Mouse (Mus musculus): Measurements from ENCODE around the gene Stk4. TPM values are rescaled to one million over a fixed set of nuclear protein-coding genes. Genes with fewer than 3 reads are reported as not detected.

The Stk4 gene
- polyA plus RNA-seq, 2 experiments: 16.1 to 23.2 TPM

DNA sequence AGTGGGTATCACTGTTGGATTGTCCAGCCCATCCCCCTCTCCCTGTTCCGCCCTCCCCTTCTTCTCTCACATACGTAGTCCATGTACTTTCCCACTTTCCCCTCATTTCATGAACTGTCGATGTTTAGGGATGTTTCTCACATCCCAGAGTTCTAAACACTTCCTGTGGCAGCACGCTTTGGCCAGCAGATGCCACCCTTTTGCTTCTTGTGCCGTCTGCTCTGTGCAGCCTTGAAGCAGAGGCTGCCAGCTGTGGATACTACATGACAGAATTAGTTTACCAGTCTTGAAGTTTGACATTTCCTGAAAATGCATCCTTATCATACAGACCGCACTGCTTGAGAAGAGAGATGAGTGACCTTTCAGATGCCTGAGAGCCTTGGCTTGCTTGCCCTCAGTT is 64.4 kb downstream of the Stk4 start:
- no peaks in the 10 kb centered on the region for H3K27me3 ChIP-seq (ENCODE audit: control insufficient read depth, insufficient read depth, low read length)
- no peak for ATAC-seq (ENCODE audit: low FRiP score, low read depth)
- H3K9ac ChIP-seq (ENCODE audit: low read depth, low read length, severe bottlenecking): no peak overlapping the region
- peaks cover 28% of the 10 kb centered on the region for H3K4me1 ChIP-seq (ENCODE audit: control insufficient read depth, insufficient read depth, low read length)
- no peak overlapping the region for H3K4me2 ChIP-seq (replicated peaks; ENCODE audit: low read depth, low read length, severe bottlenecking)
- no peak overlapping the region for H3K4me3 ChIP-seq (replicated peaks; ENCODE audit: low read length)
- no peaks in the 10 kb centered on the region for H3K9me3 ChIP-seq (ENCODE audit: control insufficient read depth, low read length)
- WGBS: 66% methylated on average over 6 of the region's 6 CpGs
- no peak for DNase-seq (ENCODE audit: low spot score)
- TF ChIP-seq POLR2A (IDR thresholded peaks at IDR 0.05; ENCODE audit: borderline replicate concordance, extremely low read depth, insufficient read depth, insufficient read length): no peak
- no peak overlapping the region for H3K27ac ChIP-seq (replicated peaks; ENCODE audit: low read depth, low read length)
- H3K36me3 ChIP-seq (ENCODE audit: control insufficient read depth, insufficient read depth, low read length): peaks cover 8% of the 10 kb centered on the region

DNA sequence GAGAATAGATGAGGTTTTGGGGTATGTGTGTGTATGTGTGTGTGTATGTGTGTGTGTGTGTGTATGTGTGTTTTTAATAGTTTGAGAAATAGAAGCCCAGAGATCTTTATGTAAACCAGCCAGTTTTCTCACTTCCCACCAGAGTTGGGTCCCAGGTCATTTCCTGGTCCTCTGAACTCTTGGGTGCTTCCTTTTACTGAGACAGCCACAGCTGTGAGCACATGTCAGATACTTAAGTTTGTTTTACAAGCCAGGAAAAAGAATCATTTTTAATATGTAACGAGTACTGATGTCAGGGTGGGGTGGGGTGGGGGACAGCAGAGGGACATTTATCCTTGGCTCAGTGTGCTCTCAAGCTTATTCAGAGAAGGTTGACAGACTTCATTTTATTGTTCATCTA is 65.2 kb downstream of the Stk4 start:
- Histone ChIP-seq H3K27me3 (ENCODE audit: control insufficient read depth, insufficient read depth, low read length) (no peaks in the 10 kb centered on the region), H3K4me3 (replicated peaks; ENCODE audit: low read length) (no peak overlapping the region), H3K27ac (replicated peaks; ENCODE audit: low read depth, low read length) (no peak overlapping the region), H3K4me2 (replicated peaks; ENCODE audit: low read depth, low read length, severe bottlenecking) (no peak overlapping the region), H3K36me3 (ENCODE audit: control insufficient read depth, insufficient read depth, low read length) (peaks cover 10% of the 10 kb centered on the region), H3K4me1 (ENCODE audit: control insufficient read depth, insufficient read depth, low read length) (peaks cover 32% of the 10 kb centered on the region), H3K9ac (ENCODE audit: low read depth, low read length, severe bottlenecking) (no peak overlapping the region), H3K9me3 (ENCODE audit: control insufficient read depth, low read length) (no peaks in the 10 kb centered on the region)
- WGBS: 79% methylated on average over 1 of the region's 1 CpGs
- no peak for TF ChIP-seq POLR2A (IDR thresholded peaks at IDR 0.05; ENCODE audit: borderline replicate concordance, extremely low read depth, insufficient read depth, insufficient read length)
- no peak for ATAC-seq (ENCODE audit: low FRiP score, low read depth)
- DNase-seq (ENCODE audit: low spot score): no peak

GRCm38 (mm10) chr2:164136393-164136792 is 66.3 kb downstream of the Stk4 start:
- ATAC-seq (ENCODE audit: low FRiP score, low read depth) (no peak), DNase-seq (ENCODE audit: low spot score) (no peak)
- H3K27me3 ChIP-seq (ENCODE audit: control insufficient read depth, insufficient read depth, low read length): no peaks in the 10 kb centered on the region
- H3K4me1 ChIP-seq (ENCODE audit: control insufficient read depth, insufficient read depth, low read length): peaks cover 41% of the 10 kb centered on the region
- no peak overlapping the region for H3K4me3 ChIP-seq (replicated peaks; ENCODE audit: low read length)
- TF ChIP-seq POLR2A (IDR thresholded peaks at IDR 0.05; ENCODE audit: borderline replicate concordance, extremely low read depth, insufficient read depth, insufficient read length): no peak
- WGBS: 32% methylated on average over 2 of the region's 2 CpGs
- no peaks in the 10 kb centered on the region for H3K9me3 ChIP-seq (ENCODE audit: control insufficient read depth, low read length)
- 0 out of 2 replicates have a peak overlapping the region, but pooled peaks have one; percentile 81 for H3K27ac ChIP-seq (replicated peaks; ENCODE audit: low read depth, low read length)
- no peak overlapping the region for H3K4me2 ChIP-seq (replicated peaks; ENCODE audit: low read depth, low read length, severe bottlenecking)
- H3K9ac ChIP-seq (ENCODE audit: low read depth, low read length, severe bottlenecking): no peak overlapping the region
- H3K36me3 ChIP-seq (ENCODE audit: control insufficient read depth, insufficient read depth, low read length): peaks cover 2% of the 10 kb centered on the region; the same call in 1 of the 2 replicates

DNA sequence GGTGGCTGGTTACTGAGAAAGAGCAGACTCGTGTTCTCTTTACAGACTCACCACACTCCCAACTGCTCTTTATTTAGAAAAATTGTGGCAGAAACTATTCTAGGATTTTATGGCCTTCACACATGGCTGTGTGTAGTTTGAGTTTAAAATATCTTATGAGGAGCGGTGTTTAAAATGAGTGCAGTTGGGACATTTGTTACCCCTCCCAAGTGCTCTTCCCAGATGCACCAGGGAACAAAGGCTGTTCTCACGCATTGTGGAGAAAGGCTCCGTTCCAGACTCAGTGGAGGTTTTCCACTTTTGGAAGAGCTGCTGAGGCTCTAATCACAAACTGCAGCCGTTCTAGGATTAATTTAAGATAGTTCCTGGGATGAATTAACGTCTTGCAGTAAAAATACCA is 67.6 kb downstream of the Stk4 start:
- H3K4me1 ChIP-seq (ENCODE audit: control insufficient read depth, insufficient read depth, low read length): peaks cover 55% of the 10 kb centered on the region
- H3K4me2 ChIP-seq (replicated peaks; ENCODE audit: low read depth, low read length, severe bottlenecking): no peak overlapping the region
- no peaks in the 10 kb centered on the region for H3K27me3 ChIP-seq (ENCODE audit: control insufficient read depth, insufficient read depth, low read length)
- no peak overlapping the region for H3K4me3 ChIP-seq (replicated peaks; ENCODE audit: low read length)
- H3K9ac ChIP-seq (ENCODE audit: low read depth, low read length, severe bottlenecking): peak overlapping the region; percentile 36; the same call in 1 of the 2 replicates
- DNase-seq (ENCODE audit: low spot score) (no peak), ATAC-seq (ENCODE audit: low FRiP score, low read depth) (peak; percentile 45; the same call in 1 of the 2 replicates)
- no peaks in the 10 kb centered on the region for H3K9me3 ChIP-seq (ENCODE audit: control insufficient read depth, low read length)
- no peak for TF ChIP-seq POLR2A (IDR thresholded peaks at IDR 0.05; ENCODE audit: borderline replicate concordance, extremely low read depth, insufficient read depth, insufficient read length)
- H3K27ac ChIP-seq (replicated peaks; ENCODE audit: low read depth, low read length): peak overlapping the region; percentile 81
- peaks cover 2% of the 10 kb centered on the region; the same call in 1 of the 2 replicates for H3K36me3 ChIP-seq (ENCODE audit: control insufficient read depth, insufficient read depth, low read length)
- 16% methylated on average over 6 of the region's 6 CpGs for WGBS

DNA sequence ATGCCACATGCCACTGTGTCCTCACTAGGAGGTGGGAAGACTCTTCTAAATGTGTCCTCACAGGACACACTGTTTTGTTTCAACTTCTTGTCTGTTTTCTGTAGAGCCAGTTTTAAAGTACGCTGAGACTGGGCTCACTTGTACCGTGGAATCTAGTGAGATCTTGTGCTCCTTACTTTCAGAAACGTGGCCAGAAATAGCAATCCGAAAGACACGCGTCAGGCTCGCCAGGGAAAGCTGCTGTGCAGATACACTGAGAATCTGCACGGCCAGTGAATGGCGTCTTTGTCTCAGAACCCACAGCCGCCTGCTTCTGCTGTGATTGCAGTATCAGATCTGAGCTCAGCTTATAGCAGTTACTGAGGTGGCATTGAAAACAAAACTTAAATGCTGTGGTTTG is 71.9 kb downstream of the Stk4 start:
- no peaks in the 10 kb centered on the region for H3K9me3 ChIP-seq (ENCODE audit: control insufficient read depth, low read length)
- peaks cover 2% of the 10 kb centered on the region; the same call in 1 of the 2 replicates for H3K36me3 ChIP-seq (ENCODE audit: control insufficient read depth, insufficient read depth, low read length)
- peak overlapping the region; percentile 89 for H3K27ac ChIP-seq (replicated peaks; ENCODE audit: low read depth, low read length)
- DNase-seq (ENCODE audit: low spot score) (no peak), ATAC-seq (ENCODE audit: low FRiP score, low read depth) (peak; percentile 24; the same call in 1 of the 2 replicates)
- no peak overlapping the region for H3K4me3 ChIP-seq (replicated peaks; ENCODE audit: low read length)
- no peak for TF ChIP-seq POLR2A (IDR thresholded peaks at IDR 0.05; ENCODE audit: borderline replicate concordance, extremely low read depth, insufficient read depth, insufficient read length)
- 71% methylated on average over 10 of the region's 10 CpGs for WGBS
- H3K4me1 ChIP-seq (ENCODE audit: control insufficient read depth, insufficient read depth, low read length): peaks cover 48% of the 10 kb centered on the region
- H3K27me3 ChIP-seq (ENCODE audit: control insufficient read depth, insufficient read depth, low read length): no peaks in the 10 kb centered on the region
- H3K9ac ChIP-seq (ENCODE audit: low read depth, low read length, severe bottlenecking): no peak overlapping the region
- no peak overlapping the region for H3K4me2 ChIP-seq (replicated peaks; ENCODE audit: low read depth, low read length, severe bottlenecking)

DNA sequence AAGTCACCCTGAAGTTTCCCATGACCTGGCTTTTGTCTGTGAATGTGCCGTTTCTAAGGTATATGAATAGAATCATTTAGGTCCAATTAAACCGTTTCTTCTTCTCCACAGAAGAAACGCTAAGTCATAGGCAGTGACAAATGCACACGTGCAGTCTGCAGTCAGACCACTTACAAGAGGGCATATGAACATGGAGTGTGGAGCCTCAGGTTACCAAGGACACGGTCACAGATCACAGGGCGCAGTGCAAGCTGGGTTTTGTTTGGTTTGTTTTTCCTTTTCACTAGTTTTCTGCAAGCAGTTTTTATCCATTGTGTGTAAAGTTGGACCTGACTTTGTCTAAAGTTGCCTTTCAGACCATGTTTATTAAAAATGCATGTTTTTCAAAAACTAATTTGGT is 73.9 kb downstream of the Stk4 start:
- TF ChIP-seq POLR2A (IDR thresholded peaks at IDR 0.05; ENCODE audit: borderline replicate concordance, extremely low read depth, insufficient read depth, insufficient read length): no peak
- Histone ChIP-seq H3K9ac (ENCODE audit: low read depth, low read length, severe bottlenecking) (no peak overlapping the region), H3K9me3 (ENCODE audit: control insufficient read depth, low read length) (no peaks in the 10 kb centered on the region), H3K36me3 (ENCODE audit: control insufficient read depth, insufficient read depth, low read length) (peaks cover 2% of the 10 kb centered on the region; the same call in 1 of the 2 replicates), H3K27me3 (ENCODE audit: control insufficient read depth, insufficient read depth, low read length) (no peaks in the 10 kb centered on the region), H3K4me3 (replicated peaks; ENCODE audit: low read length) (no peak overlapping the region), H3K4me2 (replicated peaks; ENCODE audit: low read depth, low read length, severe bottlenecking) (no peak overlapping the region), H3K27ac (replicated peaks; ENCODE audit: low read depth, low read length) (no peak overlapping the region), H3K4me1 (ENCODE audit: control insufficient read depth, insufficient read depth, low read length) (peaks cover 41% of the 10 kb centered on the region)
- 73% methylated on average over 6 of the region's 6 CpGs for WGBS
- ATAC-seq (ENCODE audit: low FRiP score, low read depth) (no peak), DNase-seq (ENCODE audit: low spot score) (no peak)
